Mouse (Mus musculus) lung, adult 2 months (tissue): ENCODE measurements around the gene Olfr527.

Experiments
- CTCF ChIP-seq: fragments of 200-500 bp; IDR thresholded peaks from 2 replicates; pipeline ENCODE4 v1.5.1; 2011; ENCODE audit warnings: mild to moderate bottlenecking, low read length, control low read depth; ENCODE audit not compliant: insufficient read depth
- POLR2A ChIP-seq: fragments of 200-500 bp; IDR thresholded peaks from 2 replicates; pipeline ENCODE4 v1.6.1; 2011; ENCODE audit warnings: low read depth, mild to moderate bottlenecking, control low read depth, low read length, borderline replicate concordance; ENCODE audit errors: extremely low read depth

- no peak for TF ChIP-seq POLR2A
- TF ChIP-seq CTCF = no peak
Measured at GRCm38 (mm10) chr7:140296876-140297275, 36.9 kb upstream of the Olfr527 start.
